7 mouse cellular contexts compared by ENCODE assay signal in genomic region chr17:26452371-26452972, GRCm38 (mm10). TPM values are rescaled to one million over a fixed set of nuclear protein-coding genes. Genes with fewer than 3 reads are reported as not detected.
DNase-seq lines count a peak whose midpoint lies in the region; ATAC-seq and TF ChIP-seq lines count a peak whose summit lies in the region.

No protein-coding gene starts in this region.

- no peaks in the 10 kb centered on the region for H3K9me3 ChIP-seq in E14TG2a.4 (ENCODE audit: low read length)
- no peaks in the 10 kb centered on the region for H3K9me3 ChIP-seq in limb, embryonic 14.5 days (ENCODE audit: control insufficient read depth, low read length)

- H3K4me1 ChIP-seq in E14TG2a.4 (replicated peaks; ENCODE audit: low read depth, low read length) = peaks cover 8% of the 10 kb centered on the region
- H3K4me1 ChIP-seq in limb, embryonic 14.5 days (ENCODE audit: control insufficient read depth, insufficient read depth, low read length) = peaks cover 9% of the 10 kb centered on the region; the same call in 1 of the 2 replicates

- no peak overlapping the region for H3K4me2 ChIP-seq in limb, embryonic 14.5 days (replicated peaks; ENCODE audit: low read depth, low read length, severe bottlenecking)

- 0 out of 2 replicates have a peak, but pooled peaks have one; percentile 21 for ATAC-seq in limb, embryonic 14.5 days (ENCODE audit: low FRiP score, low read depth)

- no peak overlapping the region for H3K4me3 ChIP-seq in E14TG2a.4 (replicated peaks; ENCODE audit: low read length)
- no peak overlapping the region for H3K4me3 ChIP-seq in limb, embryonic 14.5 days (replicated peaks; ENCODE audit: low read length)

- TF ChIP-seq POLR2A in limb, embryonic 14.5 days (IDR thresholded peaks at IDR 0.05; ENCODE audit: borderline replicate concordance, extremely low read depth, insufficient read depth, insufficient read length) = no peak

- H3K27me3 ChIP-seq in E14TG2a.4 (ENCODE audit: insufficient read depth, low read length) = peaks cover 23% of the 10 kb centered on the region; the same call in 1 of the 2 replicates
- no peaks in the 10 kb centered on the region for H3K27me3 ChIP-seq in limb, embryonic 14.5 days (ENCODE audit: control insufficient read depth, insufficient read depth, low read length)

- intact Hi-C loops in gastrocnemius, postnatal 14 days (cut with DNase I; ENCODE audit: low total_unique reads) = loop anchor here (10.0 kb wide), 1 partner anchor 442 kb away; no protein-coding TSS in a partner anchor

- peak; percentile 49 for TF ChIP-seq CTCF in E14TG2a.4 (conservative IDR thresholded peaks at IDR 0.05; ENCODE audit: low read length)

- no peak overlapping the region for H3K9ac ChIP-seq in limb, embryonic 14.5 days (ENCODE audit: low read depth, low read length, severe bottlenecking)

- 52% methylated on average over 5 of the region's 5 CpGs for WGBS in limb, embryonic 14.5 days

- DNase-seq in A20 (ENCODE audit: low read depth, low spot score) = peak; percentile 44
- peak; percentile 39 for DNase-seq in cerebellum, adult 8-10 months
- peak; percentile 75 for DNase-seq in gastrocnemius, postnatal 14 days
- peak; percentile 70 to 82 for DNase-seq in kidney, adult 8-10 months
- peak; percentile 84 for DNase-seq in limb, embryonic 14.5 days (ENCODE audit: low spot score)
- peak; percentile 68 for DNase-seq in right cerebral cortex, postnatal 14 days

- H3K27ac ChIP-seq in limb, embryonic 14.5 days (replicated peaks; ENCODE audit: low read depth, low read length) = no peak overlapping the region

- H3K36me3 ChIP-seq in E14TG2a.4 (ENCODE audit: insufficient read depth, low read length) = no peaks in the 10 kb centered on the region
- no peaks in the 10 kb centered on the region for H3K36me3 ChIP-seq in limb, embryonic 14.5 days (ENCODE audit: control insufficient read depth, insufficient read depth, low read length)

RNA-seq across cellular contexts. Expression of gene Neurl1b, which starts 37.8 kb away (rescaled TPM):
- 1 to 10 TPM; 8.4 TPM for total RNA-seq in gastrocnemius, postnatal 14 days (2021)
- 4.1 and 5.7 TPM in 2 replicates for polyA plus RNA-seq in limb, embryonic 14.5 days (2012; rRNA removed)
- 0.68 and 0.85 TPM in 2 replicates for polyA plus RNA-seq in limb, embryonic 14.5 days (2014; fragmentation: Nextera tagmentation; extraction: Ambion mirVana)
